Mouse (Mus musculus): Measurements from ENCODE around the gene Dgat2. TPM values are rescaled to one million over a fixed set of nuclear protein-coding genes. Genes with fewer than 3 reads are reported as not detected.

The Dgat2 gene
- 1.2 and 1.7 TPM in 2 replicates for total RNA-seq (2012; rRNA removed)
- total RNA-seq (2014; rRNA removed), result 1.4 and 2.8 TPM in 2 replicates
- polyA plus RNA-seq (2012; ENCODE audit: insufficient read length, low read depth), result 1.4 and 1.6 TPM in 2 replicates

DNA sequence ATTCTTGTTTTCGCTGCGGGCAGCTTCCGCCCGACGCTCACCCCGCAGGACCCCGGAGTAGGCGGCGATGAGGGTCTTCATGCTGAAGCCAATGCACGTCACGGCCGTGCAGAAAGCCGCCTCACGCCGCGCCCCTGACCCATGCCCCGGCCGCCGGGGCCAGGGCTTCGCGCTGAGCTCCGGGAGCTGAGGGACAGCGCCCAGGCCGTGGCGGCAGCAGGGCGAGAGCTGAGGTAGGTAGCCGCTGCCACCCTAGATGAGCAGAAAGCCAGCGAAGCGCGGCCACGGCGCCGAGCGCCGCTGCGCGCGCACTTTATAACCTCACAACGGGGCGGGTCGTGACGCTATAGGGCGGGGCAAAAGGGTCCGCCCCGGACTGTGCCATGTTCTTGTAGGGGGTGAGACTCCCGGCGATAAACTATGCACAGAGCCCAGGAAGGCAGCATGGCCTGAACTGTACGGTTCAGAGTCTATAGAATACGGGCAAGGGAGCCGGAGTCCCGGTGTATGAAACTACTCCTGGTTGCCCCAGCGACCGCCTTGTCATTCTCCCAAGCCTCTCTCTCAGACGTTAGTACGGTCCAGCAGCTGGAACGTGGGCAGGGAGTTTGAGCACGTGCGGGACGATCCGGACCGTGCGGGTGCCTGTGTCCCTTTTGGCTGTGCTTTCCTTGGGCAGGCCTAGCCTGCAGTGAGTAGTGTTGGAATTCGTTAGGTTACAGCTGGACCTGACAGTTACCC, at the start of gene Dgat2:
Dgat2 (minus strand) TSS at position 288 of the 741 bp plus-strand sequence.
- no peak within 1 kb of the TSS for H3K27ac ChIP-seq (ENCODE audit: insufficient read depth, low read depth)
- H3K4me2 ChIP-seq (ENCODE audit: insufficient read depth, low read depth, poor library complexity, severe bottlenecking), result peak within 1 kb of the TSS; percentile 83
- no peaks in the 10 kb centered on the region for H3K36me3 ChIP-seq (replicated peaks in 1 of 2; ENCODE audit: control insufficient read depth in 1 of 2, insufficient read depth in 1 of 2, low read length in 1 of 2)
- H3K4me3 ChIP-seq (replicated peaks in 1 of 3; ENCODE audit: low read depth in 2 of 3, low read length in 2 of 3, poor library complexity in 1 of 3), result peak within 1 kb of the TSS; percentile 38 to 48 (median 45)
- no peaks in the 10 kb centered on the region for H3K9me3 ChIP-seq (replicated peaks; ENCODE audit: low read length)
- in situ Hi-C loops (cut with MboI; ENCODE audit: low pct_ligation_motif_present, low pct_unique_long_range_greater_than_20kb, low sequenced_read_pairs) (no loop called here), dilution Hi-C loops (cut with MboI; ENCODE audit: extremely low pct_ligation_motif_present, extremely low pct_unique_long_range_greater_than_20kb, low sequenced_read_pairs) (no loop called here)
- peak within 1 kb of the TSS; percentile 6; the same call in 1 of the 2 replicates for H3K9ac ChIP-seq (ENCODE audit: insufficient read depth, low read depth)
- DNase-seq (ENCODE audit: extremely low read depth), result peak; percentile 78
- peaks cover 5 to 20% of the 10 kb centered on the region in 2 experiments for H3K4me1 ChIP-seq (ENCODE audit: control insufficient read depth in 1 of 2, insufficient read depth in 2 of 2)
- no peaks in the 10 kb centered on the region for H3K79me2 ChIP-seq (replicated peaks; ENCODE audit: control insufficient read depth, extremely low read depth, insufficient read depth, poor library complexity, severe bottlenecking)
- peaks cover 55% of the 10 kb centered on the region for H3K27me3 ChIP-seq (replicated peaks)
- no peak for TF ChIP-seq MAFK (IDR thresholded peaks at IDR 0.05; ENCODE audit: insufficient replicate concordance, low read length)
- TF ChIP-seq RAD21 (IDR thresholded peaks at IDR 0.05; ENCODE audit: low read depth, low read length), result no peak
- peak; percentile 89 for TF ChIP-seq TCF12 (IDR thresholded peaks at IDR 0.05; ENCODE audit: low read depth, low read length)
- peak; percentile 97 for TF ChIP-seq TBP (conservative IDR thresholded peaks at IDR 0.05; ENCODE audit: low read depth, low read length)
- no peak for TF ChIP-seq JUND (conservative IDR thresholded peaks at IDR 0.05; ENCODE audit: low read depth, low read length)
- no peak for TF ChIP-seq USF2 (conservative IDR thresholded peaks at IDR 0.05; ENCODE audit: low read depth, low read length)
- no peak for TF ChIP-seq ZC3H11A (IDR thresholded peaks at IDR 0.05; ENCODE audit: low read depth, low read length)
- peak; percentile 35 for TF ChIP-seq USF1 (IDR thresholded peaks at IDR 0.05; ENCODE audit: low read depth, low read length)
- TF ChIP-seq MAZ (IDR thresholded peaks at IDR 0.05; ENCODE audit: low read depth, low read length), result no peak
- no peak for TF ChIP-seq ZNF384 (IDR thresholded peaks at IDR 0.05; ENCODE audit: low read depth, low read length)
- no peak for TF ChIP-seq KAT2A (IDR thresholded peaks at IDR 0.05; ENCODE audit: insufficient replicate concordance, low read length)
- TF ChIP-seq MEF2A (IDR thresholded peaks at IDR 0.05; ENCODE audit: borderline replicate concordance, low read depth, low read length), result peak; percentile 43; the same call in 1 of the 2 replicates
- no peak for TF ChIP-seq JUN (IDR thresholded peaks at IDR 0.05; ENCODE audit: insufficient read depth, low read depth, low read length)
- TF ChIP-seq SIN3A (IDR thresholded peaks at IDR 0.05; ENCODE audit: low read length), result peak; percentile 70
- 0 out of 2 replicates have a peak, but pooled peaks have one; percentile 5 for TF ChIP-seq IRF4 (IDR thresholded peaks at IDR 0.05; ENCODE audit: low read depth, low read length)
- TF ChIP-seq CHD1 (IDR thresholded peaks at IDR 0.05; ENCODE audit: low read depth, low read length), result peak; percentile 99
- TF ChIP-seq NRF1 (IDR thresholded peaks at IDR 0.05; ENCODE audit: low read depth, low read length), result peak; percentile 70
- peak; percentile 100 for TF ChIP-seq BHLHE40 (IDR thresholded peaks at IDR 0.05; ENCODE audit: low read depth, low read length)
- no peak for TF ChIP-seq CTCF (conservative IDR thresholded peaks at IDR 0.05 in 1 of 2, IDR thresholded peaks at IDR 0.05 in 1 of 2; ENCODE audit: low read depth in 2 of 2, low read length in 2 of 2)
- peak; percentile 74 for TF ChIP-seq NELFE (IDR thresholded peaks at IDR 0.05; ENCODE audit: low read depth, low read length)
- TF ChIP-seq CHD2 (IDR thresholded peaks at IDR 0.05; ENCODE audit: low read length), result no peak
- TF ChIP-seq SMC3 (IDR thresholded peaks at IDR 0.05; ENCODE audit: low read depth, low read length), result no peak
- TF ChIP-seq POLR2A (IDR thresholded peaks at IDR 0.05; ENCODE audit: low read depth, low read length), result peak; percentile 90
- TF ChIP-seq POLR2AphosphoS2 (IDR thresholded peaks at IDR 0.05; ENCODE audit: low read depth, low read length), result no peak
- no peak for TF ChIP-seq UBTF (IDR thresholded peaks at IDR 0.05; ENCODE audit: low read depth, low read length)
- no peak; the same call in 1 of the 2 replicates for TF ChIP-seq HCFC1 (IDR thresholded peaks at IDR 0.05; ENCODE audit: low read depth, low read length)
- TF ChIP-seq GABPA (IDR thresholded peaks at IDR 0.05; ENCODE audit: insufficient replicate concordance, low read depth, low read length), result no peak
- no peak for TF ChIP-seq PAX5 (IDR thresholded peaks at IDR 0.05; ENCODE audit: low read length)
- TF ChIP-seq MAX (IDR thresholded peaks at IDR 0.05; ENCODE audit: low read length), result peak; percentile 97
- no peak for TF ChIP-seq EP300 (IDR thresholded peaks at IDR 0.05; ENCODE audit: low read length)
- no peak for TF ChIP-seq E2F4 (IDR thresholded peaks at IDR 0.05; ENCODE audit: insufficient replicate concordance, low read depth, low read length)
- TF ChIP-seq MYC (IDR thresholded peaks at IDR 0.05; ENCODE audit: low read depth, low read length), result peak; percentile 95
- peak; percentile 56 for TF ChIP-seq ETS1 (conservative IDR thresholded peaks at IDR 0.05; ENCODE audit: low read depth, low read length)
- TF ChIP-seq MXI1 (IDR thresholded peaks at IDR 0.05; ENCODE audit: low read depth, low read length), result peak; percentile 90; the same call in 1 of the 2 replicates
- no peak for TF ChIP-seq ZKSCAN1 (IDR thresholded peaks at IDR 0.05; ENCODE audit: borderline replicate concordance, low read depth, low read length)
- TF ChIP-seq RCOR1 (conservative IDR thresholded peaks at IDR 0.05; ENCODE audit: low read depth, low read length), result 0 out of 2 replicates have a peak, but pooled peaks have one; percentile 67
- no peak for TF ChIP-seq ELF1 (IDR thresholded peaks at IDR 0.05; ENCODE audit: low read depth, low read length)
- peak; percentile 66; the same call in 1 of the 2 replicates for TF ChIP-seq ZMIZ1 (IDR thresholded peaks at IDR 0.05; ENCODE audit: low read depth, low read length)

Measured in CH12.LX (cell line).